Mouse (Mus musculus) brain, embryonic 14.5 days (tissue): ENCODE results near the gene Vmn1r34. TPM values are rescaled to one million over a fixed set of nuclear protein-coding genes. Genes with fewer than 3 reads are reported as not detected.
"Not testable (repeated sequence)": the region's sequence is repeated elsewhere in the genome, so short reads cannot be mapped to it uniquely, and the experiment has no call there.

Experiments
- DNase-seq: peaks from one replicate; pipeline ENCODE4 v3.0.0-alpha.2; 2011; ENCODE audit warnings: low read depth
- CTCF ChIP-seq: fragments of 200-500 bp; IDR thresholded peaks from 2 replicates; pipeline ENCODE4 v1.5.1; 2012; ENCODE audit warnings: inconsistent platforms, mild to moderate bottlenecking, moderate library complexity, borderline replicate concordance; ENCODE audit not compliant: insufficient read depth, insufficient read length; ENCODE audit errors: extremely low read depth
- POLR2A ChIP-seq: fragments of 200-500 bp; IDR thresholded peaks from 2 replicates; pipeline ENCODE4 v1.6.1; 2012; ENCODE audit warnings: mild to moderate bottlenecking, inconsistent platforms, borderline replicate concordance; ENCODE audit not compliant: poor library complexity, insufficient read depth, insufficient read length, severe bottlenecking; ENCODE audit errors: extremely low read depth
- polyA plus RNA-seq: library from polyadenylated mRNA; depleted of rRNA; stranded (reverse); fragments of >200 nt; gene quantifications from 2 replicates; pipeline ENCODE4 v1.2.3, GENCODE M21; 2012; rRNA removed

Gene Vmn1r34
- not detected in 2 replicates for polyA plus RNA-seq

DNA sequence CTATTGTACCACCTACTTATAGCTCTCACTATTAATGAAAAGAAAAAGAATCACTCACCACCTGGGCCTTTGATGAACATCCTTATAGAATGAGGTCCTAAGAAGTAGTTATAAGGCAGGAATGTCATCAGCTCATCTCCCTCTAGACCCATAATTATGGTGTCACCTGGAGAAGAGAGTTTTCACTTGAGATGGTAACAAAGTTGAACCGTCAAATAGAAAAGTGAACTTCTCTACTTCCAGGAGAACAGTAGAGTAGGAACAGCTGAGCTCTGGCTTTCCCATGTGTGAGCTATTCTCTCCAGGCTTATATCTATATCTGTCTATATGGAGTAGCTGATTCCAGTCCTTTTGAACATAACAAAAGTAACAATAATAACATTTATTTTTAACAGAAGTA lies at the start of gene Vmn1r34:
Gene Vmn1r34 (minus strand): TSS at position 101 of the 400 bp plus-strand sequence.
- TF ChIP-seq CTCF (no peak), POLR2A (no peak)
- no peak for DNase-seq

DNA sequence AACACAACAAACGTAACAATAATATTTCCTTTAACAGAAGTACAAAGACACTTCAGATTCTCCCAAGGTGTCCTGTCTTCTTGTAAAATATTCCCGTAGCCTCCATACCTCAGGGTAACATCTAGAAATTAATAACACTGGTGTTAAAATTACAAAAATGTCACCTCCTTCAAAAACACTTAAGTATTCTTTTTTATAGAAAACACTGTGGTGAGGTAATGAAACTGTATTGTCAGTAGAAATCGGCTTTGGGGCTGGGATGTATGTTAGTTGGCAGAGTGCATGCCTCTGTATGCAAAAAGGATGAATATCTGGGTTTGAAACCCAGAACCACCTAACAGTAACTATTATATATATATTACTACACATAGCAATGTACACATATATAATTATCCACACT lies 42.1 kb upstream of the Vmn1r34 start, which contains the start of gene Vmn1r35:
Gene Vmn1r35 (minus strand): TSS at position 101 of the 400 bp plus-strand sequence.
- no peak for TF ChIP-seq POLR2A
- no peak for TF ChIP-seq CTCF
- DNase-seq = no peak

DNA sequence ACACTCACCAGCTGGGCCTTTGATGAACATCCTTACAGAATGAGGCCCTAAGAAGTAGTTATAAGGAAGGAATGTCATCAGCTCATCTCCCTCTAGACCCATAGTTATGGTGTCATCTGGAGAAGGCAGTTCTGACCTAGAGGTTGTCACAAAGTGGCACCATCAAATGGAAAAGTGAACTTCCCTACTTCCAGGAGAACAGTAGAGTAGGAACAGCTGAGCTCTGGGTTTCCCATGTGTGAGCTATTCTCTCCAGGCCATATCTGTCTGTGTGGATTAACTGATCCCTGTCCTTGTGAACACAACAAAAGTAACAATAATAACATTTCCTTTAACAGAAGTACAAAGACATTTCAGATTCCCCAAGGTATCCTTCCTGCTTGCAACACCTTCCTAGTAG lies 25.5 kb downstream of the Vmn1r34 start, which contains the start of gene Vmn1r33:
Gene Vmn1r33 (minus strand): TSS at position 101 of the 400 bp plus-strand sequence.
- DNase-seq = not testable (repeated sequence)

DNA sequence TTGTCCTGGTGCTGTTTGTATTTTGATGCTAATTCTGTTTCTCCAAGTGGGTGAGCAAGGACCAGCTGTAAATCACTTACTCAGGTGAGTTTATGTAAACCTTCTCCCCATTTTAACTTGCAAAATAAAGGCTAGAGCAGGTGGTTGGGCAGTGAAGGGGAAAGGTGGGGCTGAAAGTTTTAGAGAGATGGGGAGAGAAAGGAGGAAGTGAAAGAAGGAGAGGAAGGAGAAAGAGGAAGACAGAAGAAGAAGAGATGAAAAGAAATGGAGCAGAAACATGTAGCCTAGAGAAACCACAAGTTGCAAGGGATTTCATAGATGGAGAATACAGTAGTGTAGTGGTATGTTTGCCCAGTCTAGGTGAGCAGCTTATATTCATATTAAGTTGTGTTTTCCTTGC lies 47.9 kb downstream of the Vmn1r34 start:
- TF ChIP-seq POLR2A (no peak), CTCF (no peak)
- DNase-seq = no peak

Other genes starting within 250 kb of the Vmn1r34 start
- 24.3 and 40.0 TPM in 2 replicates for gene Mad2l1, start 108.5 kb downstream of the Vmn1r34 start, polyA plus RNA-seq
- not detected in 2 replicates for gene Vmn1r32, start 83.8 kb downstream of the Vmn1r34 start, polyA plus RNA-seq
- not detected in 2 replicates for gene Vmn1r33, start 25.6 kb downstream of the Vmn1r34 start, polyA plus RNA-seq
- not detected in 2 replicates for gene Vmn1r35, start 42.0 kb upstream of the Vmn1r34 start, polyA plus RNA-seq
- gene Vmn1r36, start 75.3 kb upstream of the Vmn1r34 start, polyA plus RNA-seq = not detected in 2 replicates
- not detected in 2 replicates for gene Vmn1r37, start 85.5 kb upstream of the Vmn1r34 start, polyA plus RNA-seq
- gene Vmn1r38, start 138.7 kb upstream of the Vmn1r34 start, polyA plus RNA-seq = not detected in 2 replicates
- gene Vmn1r39, start 166.7 kb upstream of the Vmn1r34 start, polyA plus RNA-seq = not detected in 2 replicates